Mouse (Mus musculus): ENCODE results near the gene Mrpl12. TPM values are rescaled to one million over a fixed set of nuclear protein-coding genes. Genes with fewer than 3 reads are reported as not detected.

The Mrpl12 gene
- total RNA-seq (2014; rRNA removed), result 43.6 and 46.6 TPM in 2 replicates
- 221 and 232 TPM in 2 replicates for polyA plus RNA-seq (2012; rRNA removed)

DNA sequence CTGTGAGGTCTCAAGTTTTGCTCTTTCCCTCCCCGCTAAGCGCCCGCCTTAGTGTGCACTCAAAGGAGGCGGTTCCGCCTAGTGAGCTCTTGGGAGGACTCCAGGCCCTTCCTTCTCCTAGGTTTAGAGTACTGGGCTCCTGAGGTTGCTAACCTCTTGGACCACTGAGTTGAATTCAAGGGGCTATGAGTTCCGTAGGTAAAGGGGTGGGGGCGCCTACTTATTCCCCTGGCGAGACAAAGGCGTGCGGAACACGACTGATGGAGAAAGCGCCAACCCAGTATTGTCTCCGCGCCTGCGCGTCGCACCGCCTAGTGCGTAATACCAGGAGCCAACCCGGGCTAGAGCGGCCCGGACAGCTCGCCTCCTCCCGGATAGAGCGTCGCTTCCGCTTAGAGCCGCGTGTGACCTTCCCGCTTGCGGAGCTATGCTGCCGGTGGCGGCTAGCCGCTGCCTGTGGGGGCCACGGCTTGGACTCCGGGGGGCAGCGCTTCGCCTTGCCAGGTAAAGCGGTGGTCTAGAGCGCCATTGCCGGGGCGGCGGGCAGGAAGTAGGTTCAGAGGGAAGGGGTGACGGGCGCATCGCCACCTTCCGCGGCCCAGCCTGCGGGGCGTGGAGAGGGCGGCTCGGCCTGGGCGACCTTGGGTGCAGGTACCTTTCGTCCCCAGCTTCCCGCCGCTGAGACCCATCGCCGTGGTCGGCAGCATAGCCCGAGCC is at the start of gene Mrpl12:
Gene Mrpl12, plus strand, starts transcription at position 349 of the 717 bp plus-strand sequence.
- no peaks in the 10 kb centered on the region for H3K27me3 ChIP-seq (ENCODE audit: control insufficient read depth, insufficient read depth, low read length)
- peak within 1 kb of the TSS; percentile 97 for H3K9ac ChIP-seq (ENCODE audit: low read depth, low read length)
- WGBS, result 1% methylated on average over 59 of the region's 60 CpGs
- peaks cover 25% of the 10 kb centered on the region for H3K36me3 ChIP-seq (ENCODE audit: control insufficient read depth, insufficient read depth, low read length)
- peak within 1 kb of the TSS; percentile 95 for H3K27ac ChIP-seq (replicated peaks; ENCODE audit: insufficient read depth, low read depth, low read length)
- H3K79me2 ChIP-seq (ENCODE audit: control insufficient read depth, insufficient read depth, low read length), result peaks cover 9% of the 10 kb centered on the region; the same call in 1 of the 2 replicates
- TF ChIP-seq CTCF (IDR thresholded peaks at IDR 0.05; ENCODE audit: low read depth, low read length) (no peak), POLR2A (IDR thresholded peaks at IDR 0.05; ENCODE audit: extremely low read depth, insufficient read depth, low read length) (peak; percentile 84)
- H3K4me3 ChIP-seq (ENCODE audit: insufficient read depth, low read depth, low read length), result peak within 1 kb of the TSS; percentile 91
- DNase-seq (ENCODE audit: extremely low read depth, low read depth, low spot score), result peak; percentile 86
- peaks cover 11% of the 10 kb centered on the region; the same call in 1 of the 2 replicates for H3K4me1 ChIP-seq (ENCODE audit: control insufficient read depth, insufficient read depth, low read length)

DNA sequence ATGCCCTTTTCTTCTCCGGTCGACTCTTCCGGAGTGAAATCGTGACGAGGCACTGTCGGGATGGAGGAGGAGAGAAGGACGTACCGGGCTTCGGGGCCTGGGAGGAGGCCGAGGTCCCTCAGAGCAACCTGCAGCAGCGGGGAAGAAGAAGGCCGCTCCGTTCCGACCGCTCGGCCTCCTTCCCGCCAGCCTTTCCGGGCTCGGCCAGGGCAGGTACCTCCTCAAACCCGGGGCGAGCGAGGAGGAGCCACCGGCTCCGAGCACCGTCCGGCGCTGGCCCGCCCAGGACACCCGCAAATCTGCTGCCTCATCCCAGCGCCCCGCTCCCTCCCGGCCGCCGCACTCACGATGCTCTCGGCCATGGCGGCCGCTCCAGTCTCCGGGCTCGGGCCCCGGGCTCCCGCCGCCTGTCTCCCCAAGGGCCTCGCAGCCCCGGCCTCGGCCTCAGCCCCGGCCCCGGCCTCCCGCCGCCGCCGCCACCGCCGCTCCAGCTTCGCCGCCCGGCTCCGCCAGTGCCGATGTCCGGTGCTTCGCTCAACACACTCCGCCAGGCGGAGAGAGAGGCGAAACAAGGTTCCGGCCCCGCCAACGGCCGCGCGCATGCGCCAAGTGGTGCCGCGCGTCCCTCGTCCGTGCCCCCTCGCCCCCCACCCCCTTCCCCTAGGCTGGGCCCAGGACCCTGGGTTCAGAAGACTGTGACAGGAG is 47.1 kb upstream of the Mrpl12 start, which contains the start of gene Nploc4:
Gene Nploc4, minus strand, starts transcription at position 557 of the 705 bp plus-strand sequence.
- WGBS, result under 1% methylated on average over 62 of the region's 77 CpGs
- Histone ChIP-seq H3K36me3 (ENCODE audit: control insufficient read depth, insufficient read depth, low read length) (peaks cover 22% of the 10 kb centered on the region), H3K9ac (ENCODE audit: low read depth, low read length) (peak within 1 kb of the TSS; percentile 97), H3K4me3 (ENCODE audit: insufficient read depth, low read depth, low read length) (peak within 1 kb of the TSS; percentile 96), H3K4me1 (ENCODE audit: control insufficient read depth, insufficient read depth, low read length) (peaks cover 16% of the 10 kb centered on the region), H3K27ac (replicated peaks; ENCODE audit: insufficient read depth, low read depth, low read length) (peak within 1 kb of the TSS; percentile 92), H3K79me2 (ENCODE audit: control insufficient read depth, insufficient read depth, low read length) (peaks cover 40% of the 10 kb centered on the region; the same call in 1 of the 2 replicates), H3K27me3 (ENCODE audit: control insufficient read depth, insufficient read depth, low read length) (no peaks in the 10 kb centered on the region)
- peak; percentile 60 for DNase-seq (ENCODE audit: extremely low read depth, low read depth, low spot score)
- TF ChIP-seq CTCF (IDR thresholded peaks at IDR 0.05; ENCODE audit: low read depth, low read length), result 0 out of 2 replicates have a peak, but pooled peaks have one; percentile 15
- TF ChIP-seq POLR2A (IDR thresholded peaks at IDR 0.05; ENCODE audit: extremely low read depth, insufficient read depth, low read length), result peak; percentile 76

DNA sequence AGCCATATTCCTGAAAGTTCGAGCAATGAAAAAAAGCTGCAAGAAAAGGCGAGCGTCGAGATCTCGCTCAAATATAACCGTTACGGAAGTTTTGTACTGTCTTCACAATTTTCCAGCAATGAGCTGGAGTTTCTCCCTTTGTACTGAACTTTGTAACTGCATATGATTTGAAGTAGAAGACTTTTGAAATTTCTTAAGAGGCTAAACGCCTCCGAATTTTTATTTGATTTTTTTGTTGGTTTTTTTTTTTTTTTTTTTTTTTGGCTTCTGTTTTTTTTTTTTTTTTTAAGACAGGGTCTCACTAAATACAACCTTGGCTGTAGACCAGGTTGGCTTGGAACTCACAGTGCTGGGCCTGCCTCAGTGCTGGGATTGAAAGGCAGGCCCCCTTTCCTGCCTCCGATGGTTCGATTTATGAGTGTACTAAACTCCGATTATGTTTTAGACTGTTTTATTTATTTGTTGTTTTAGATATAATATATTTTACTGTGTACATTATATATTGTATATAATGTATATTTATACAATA is 46.5 kb upstream of the Mrpl12 start:
- Histone ChIP-seq H3K36me3 (ENCODE audit: control insufficient read depth, insufficient read depth, low read length) (peaks cover 17% of the 10 kb centered on the region), H3K27ac (replicated peaks; ENCODE audit: insufficient read depth, low read depth, low read length) (peak overlapping the region; percentile 67), H3K4me3 (ENCODE audit: insufficient read depth, low read depth, low read length) (peak overlapping the region; percentile 96), H3K9ac (ENCODE audit: low read depth, low read length) (peak overlapping the region; percentile 97), H3K79me2 (ENCODE audit: control insufficient read depth, insufficient read depth, low read length) (peaks cover 34% of the 10 kb centered on the region; the same call in 1 of the 2 replicates), H3K4me1 (ENCODE audit: control insufficient read depth, insufficient read depth, low read length) (peaks cover 19% of the 10 kb centered on the region), H3K27me3 (ENCODE audit: control insufficient read depth, insufficient read depth, low read length) (no peaks in the 10 kb centered on the region)
- 23% methylated on average over 12 of the region's 12 CpGs for WGBS
- peak; percentile 64 for DNase-seq (ENCODE audit: extremely low read depth, low read depth, low spot score)
- TF ChIP-seq POLR2A (IDR thresholded peaks at IDR 0.05; ENCODE audit: extremely low read depth, insufficient read depth, low read length) (no peak), CTCF (IDR thresholded peaks at IDR 0.05; ENCODE audit: low read depth, low read length) (no peak)

DNA sequence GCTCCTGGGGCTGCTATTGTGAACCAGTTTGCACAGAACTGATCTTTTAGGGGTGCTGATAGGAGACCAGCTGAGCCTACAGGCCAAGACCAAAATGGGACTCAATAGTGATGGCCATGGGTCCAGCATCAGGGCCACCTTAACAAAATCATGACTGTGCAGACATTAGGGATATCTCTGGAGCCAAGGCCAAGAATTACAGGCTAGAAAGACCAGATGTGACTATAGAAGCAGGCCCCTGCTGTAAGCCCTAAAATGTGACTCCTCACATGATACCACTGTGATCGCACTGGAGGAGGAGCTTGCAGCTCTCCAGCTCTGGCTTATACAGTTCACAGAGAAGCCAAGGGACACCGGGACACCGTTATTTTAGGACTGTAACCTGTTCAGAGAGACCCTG is 42.1 kb upstream of the Mrpl12 start, which contains the start of gene Tspan10:
Gene Tspan10, plus strand, starts transcription at position 301 of the 400 bp plus-strand sequence.
- H3K4me3 ChIP-seq (ENCODE audit: insufficient read depth, low read depth, low read length), result no peak within 1 kb of the TSS
- DNase-seq (ENCODE audit: extremely low read depth, low read depth, low spot score), result no peak
- WGBS, result 84% methylated on average over 3 of the region's 3 CpGs

DNA sequence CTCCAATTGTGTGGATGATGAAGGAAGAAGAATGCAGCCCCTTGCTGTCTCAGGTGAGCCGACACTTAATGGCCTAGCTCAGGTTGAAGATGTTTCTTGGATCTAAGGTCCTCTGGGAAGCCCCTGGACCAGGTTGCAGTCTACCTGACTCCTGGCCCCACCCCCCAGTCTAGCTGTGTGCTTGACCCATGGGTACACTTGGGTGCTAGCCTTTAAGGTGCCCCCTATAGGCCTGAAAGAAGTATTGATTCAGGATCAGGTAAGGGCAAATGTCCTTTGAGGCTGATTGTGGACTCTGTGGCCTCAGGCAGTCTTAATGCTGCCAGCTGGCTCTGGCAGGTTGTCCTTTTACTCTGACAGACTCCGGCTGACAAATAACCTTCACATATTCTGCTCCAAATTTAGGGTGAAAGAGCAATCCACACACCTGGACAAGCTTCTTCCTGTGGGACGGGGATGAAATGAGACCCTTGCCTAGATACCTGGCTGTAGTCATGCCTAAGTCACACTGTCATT is 41.6 kb upstream of the Mrpl12 start:
- WGBS, result 49% methylated on average over 3 of the region's 3 CpGs
- H3K4me1 ChIP-seq (ENCODE audit: control insufficient read depth, insufficient read depth, low read length), result peaks cover 13% of the 10 kb centered on the region
- no peak overlapping the region for H3K9ac ChIP-seq (ENCODE audit: low read depth, low read length)
- H3K36me3 ChIP-seq (ENCODE audit: control insufficient read depth, insufficient read depth, low read length), result no peaks in the 10 kb centered on the region
- H3K79me2 ChIP-seq (ENCODE audit: control insufficient read depth, insufficient read depth, low read length), result no peaks in the 10 kb centered on the region
- no peak overlapping the region for H3K4me3 ChIP-seq (ENCODE audit: insufficient read depth, low read depth, low read length)
- H3K27ac ChIP-seq (replicated peaks; ENCODE audit: insufficient read depth, low read depth, low read length), result peak overlapping the region; percentile 64
- no peak for TF ChIP-seq POLR2A (IDR thresholded peaks at IDR 0.05; ENCODE audit: extremely low read depth, insufficient read depth, low read length)
- peak; percentile 37 for TF ChIP-seq CTCF (IDR thresholded peaks at IDR 0.05; ENCODE audit: low read depth, low read length)
- DNase-seq (ENCODE audit: extremely low read depth, low read depth, low spot score), result peak; percentile 91
- H3K27me3 ChIP-seq (ENCODE audit: control insufficient read depth, insufficient read depth, low read length), result no peaks in the 10 kb centered on the region

More for the DNA sequence above, 42.1 kb upstream of the Mrpl12 start, which contains the start of gene Tspan10:
- no peaks in the 10 kb centered on the region for H3K79me2 ChIP-seq (ENCODE audit: control insufficient read depth, insufficient read depth, low read length)
- peaks cover 13% of the 10 kb centered on the region for H3K4me1 ChIP-seq (ENCODE audit: control insufficient read depth, insufficient read depth, low read length)
- no peaks in the 10 kb centered on the region for H3K36me3 ChIP-seq (ENCODE audit: control insufficient read depth, insufficient read depth, low read length)
- peak within 1 kb of the TSS; percentile 64 for H3K27ac ChIP-seq (replicated peaks; ENCODE audit: insufficient read depth, low read depth, low read length)
- H3K9ac ChIP-seq (ENCODE audit: low read depth, low read length), result peak within 1 kb of the TSS; percentile 19; the same call in 1 of the 2 replicates
- no peak for TF ChIP-seq CTCF (IDR thresholded peaks at IDR 0.05; ENCODE audit: low read depth, low read length)
- TF ChIP-seq POLR2A (IDR thresholded peaks at IDR 0.05; ENCODE audit: extremely low read depth, insufficient read depth, low read length), result no peak
- H3K27me3 ChIP-seq (ENCODE audit: control insufficient read depth, insufficient read depth, low read length), result no peaks in the 10 kb centered on the region
